Mouse (Mus musculus): ENCODE data around the gene Ak8.

The Ak8 gene

GRCm38 (mm10) chr2:28737112-28737511 lies 37.1 kb downstream of the Ak8 start:
- DNase-seq (ENCODE audit: low spot score in 2 of 2): peak in 1 of 2 experiments; percentile 65

- DNase-seq (ENCODE audit: low spot score in 2 of 2): no peak
Observed at GRCm38 (mm10) chr2:28740159-28740558, 40.2 kb downstream of the Ak8 start.

GRCm38 (mm10) chr2:28742701-28743100 lies 42.7 kb downstream of the Ak8 start:
- no peak for DNase-seq (ENCODE audit: low spot score in 2 of 2)

- DNase-seq (ENCODE audit: low spot score in 2 of 2): no peak
Observed at GRCm38 (mm10) chr2:28746682-28747332, 46.8 kb downstream of the Ak8 start.

- DNase-seq (ENCODE audit: low spot score in 2 of 2): no peak
Observed at GRCm38 (mm10) chr2:28747705-28748104, 47.7 kb downstream of the Ak8 start.

GRCm38 (mm10) chr2:28751186-28751585 lies 51.2 kb downstream of the Ak8 start:
- no peak for DNase-seq (ENCODE audit: low spot score in 2 of 2)

GRCm38 (mm10) chr2:28751658-28752057 lies 51.7 kb downstream of the Ak8 start:
- no peak for DNase-seq (ENCODE audit: low spot score in 2 of 2)

GRCm38 (mm10) chr2:28752388-28752787 lies 52.4 kb downstream of the Ak8 start:
- DNase-seq (ENCODE audit: low spot score in 2 of 2): no peak

GRCm38 (mm10) chr2:28755451-28755850 lies 55.5 kb downstream of the Ak8 start:
- DNase-seq (ENCODE audit: low spot score in 2 of 2): peak; percentile 87 to 88

- peak in 1 of 2 experiments; percentile 60 for DNase-seq (ENCODE audit: low spot score in 2 of 2)
Observed at GRCm38 (mm10) chr2:28756201-28756600, 56.2 kb downstream of the Ak8 start.

GRCm38 (mm10) chr2:28759441-28759840 lies 59.5 kb downstream of the Ak8 start:
- no peak for DNase-seq (ENCODE audit: low spot score in 2 of 2)

- no peak for DNase-seq (ENCODE audit: low spot score in 2 of 2)
Observed at GRCm38 (mm10) chr2:28766590-28766989, 66.6 kb downstream of the Ak8 start.

- no peak for DNase-seq (ENCODE audit: low spot score in 2 of 2)
Observed at GRCm38 (mm10) chr2:28767041-28767440, 67.1 kb downstream of the Ak8 start.

GRCm38 (mm10) chr2:28770697-28771096 lies 70.7 kb downstream of the Ak8 start:
- no peak for DNase-seq (ENCODE audit: low spot score in 2 of 2)

- no peak for DNase-seq (ENCODE audit: low spot score in 2 of 2)
Observed at GRCm38 (mm10) chr2:28774073-28774472, 74.1 kb downstream of the Ak8 start.

- DNase-seq (ENCODE audit: low spot score in 2 of 2): no peak
Observed at GRCm38 (mm10) chr2:28776728-28777127, 76.8 kb downstream of the Ak8 start.

- no peak for DNase-seq (ENCODE audit: low spot score in 2 of 2)
Observed at GRCm38 (mm10) chr2:28780001-28780782, 80.2 kb downstream of the Ak8 start.

- no peak for DNase-seq (ENCODE audit: low spot score in 2 of 2)
Observed at GRCm38 (mm10) chr2:28781310-28781709, 81.3 kb downstream of the Ak8 start.

- no peak for DNase-seq (ENCODE audit: low spot score in 2 of 2)
Observed at GRCm38 (mm10) chr2:28786355-28787066, 86.5 kb downstream of the Ak8 start.

- DNase-seq (ENCODE audit: low spot score in 2 of 2): no peak
Observed at GRCm38 (mm10) chr2:28787067-28787619, 87.2 kb downstream of the Ak8 start.

GRCm38 (mm10) chr2:28792931-28793610 lies 93.1 kb downstream of the Ak8 start:
- DNase-seq (ENCODE audit: low spot score in 2 of 2): peak in 1 of 2 experiments; percentile 18

GRCm38 (mm10) chr2:28794623-28795022 lies 94.7 kb downstream of the Ak8 start:
- no peak for DNase-seq (ENCODE audit: low spot score in 2 of 2)
